Mouse (Mus musculus) intestine, embryonic 15.5 days (tissue): ENCODE data around the gene Tmco2. TPM values are rescaled to one million over a fixed set of nuclear protein-coding genes. Genes with fewer than 3 reads are reported as not detected.
A peak's percentile ranks its signal among the peaks of the same experiment; 100 is the strongest.
"Not testable (repeated sequence)": the region's sequence is repeated elsewhere in the genome, so short reads cannot be mapped to it uniquely, and the experiment has no call there.

Experiments
- ATAC-seq: fragments of 200-750 bp; cut with Nextera tagmentation; 2 replicates; pipeline ENCODE4 v1.8.0; 2017; ENCODE audit warnings: moderate TSS enrichment, moderate library complexity
- H3K27ac ChIP-seq: fragments of 300-500 bp; sonication (generic); 2 replicates; pipeline ENCODE4 v1.5.1; 2015; ENCODE audit warnings: mild to moderate bottlenecking, inconsistent platforms
- H3K27me3 ChIP-seq: fragments of 300-500 bp; sonication (generic); replicated peaks from 2 replicates; pipeline ENCODE4 v1.6.1; 2015; ENCODE audit warnings: inconsistent platforms
- H3K36me3 ChIP-seq: fragments of 300-500 bp; sonication (generic); 2 replicates; pipeline ENCODE4 v1.6.1; 2015; ENCODE audit warnings: inconsistent platforms
- H3K4me1 ChIP-seq: fragments of 300-500 bp; sonication (generic); replicated peaks from 2 replicates; pipeline ENCODE4 v1.6.1; 2015; ENCODE audit warnings: inconsistent platforms
- H3K4me2 ChIP-seq: fragments of 300-500 bp; sonication (generic); replicated peaks from 2 replicates; pipeline ENCODE4 v1.6.1; 2015; ENCODE audit warnings: mild to moderate bottlenecking, inconsistent platforms
- H3K4me3 ChIP-seq: fragments of 300-500 bp; sonication (generic); replicated peaks from 2 replicates; pipeline ENCODE4 v1.5.1; 2015; ENCODE audit warnings: inconsistent platforms
- H3K9ac ChIP-seq: fragments of 300-500 bp; sonication (generic); 2 replicates; pipeline ENCODE4 v1.6.1; 2015; ENCODE audit warnings: inconsistent platforms
- H3K9me3 ChIP-seq: fragments of 300-500 bp; sonication (generic); 2 replicates; pipeline ENCODE4 v1.6.1; 2016; ENCODE audit warnings: inconsistent platforms
- WGBS: fragments of 180-500 bp; shearing (Covaris S2); methylation state at CpG from one replicate; pipeline ENCODE4 v1.1.7; 2015; 5-methylcytosine and 5-hydroxymethylcytosine counted together
- polyA plus RNA-seq: library from polyadenylated mRNA; unstranded; fragments of >200 nt; fragmentation: Nextera tagmentation; extraction: Ambion mirVana; gene quantifications from 2 replicates; pipeline ENCODE4 v1.2.1, GENCODE M21; 2015

The Tmco2 gene
- not detected in 2 replicates for polyA plus RNA-seq

GRCm38 (mm10) chr4:121109126-121109525 lies at the start of gene Tmco2:
Tmco2 (minus strand) TSS chr4:121109226.
- H3K27me3 ChIP-seq = no peaks in the 10 kb centered on the region
- no peak for ATAC-seq
- no peak within 1 kb of the TSS for H3K27ac ChIP-seq
- no peak within 1 kb of the TSS for H3K4me2 ChIP-seq
- no peak within 1 kb of the TSS for H3K4me3 ChIP-seq
- H3K9ac ChIP-seq = no peak within 1 kb of the TSS
- no peaks in the 10 kb centered on the region for H3K36me3 ChIP-seq
- WGBS = 94% methylated on average over 2 of the region's 2 CpGs
- H3K9me3 ChIP-seq = no peaks in the 10 kb centered on the region
- H3K4me1 ChIP-seq = no peaks in the 10 kb centered on the region

- Histone ChIP-seq H3K4me2 (no peak overlapping the region), H3K4me1 (no peaks in the 10 kb centered on the region), H3K9ac (no peak overlapping the region), H3K36me3 (no peaks in the 10 kb centered on the region), H3K9me3 (no peaks in the 10 kb centered on the region), H3K27ac (no peak overlapping the region), H3K4me3 (no peak overlapping the region), H3K27me3 (no peaks in the 10 kb centered on the region)
- ATAC-seq = no peak
- WGBS = 84% methylated on average over 4 of the region's 4 CpGs
These were observed 5.7 kb downstream of the Tmco2 start for GRCm38 (mm10) chr4:121103304-121103703.

DNA sequence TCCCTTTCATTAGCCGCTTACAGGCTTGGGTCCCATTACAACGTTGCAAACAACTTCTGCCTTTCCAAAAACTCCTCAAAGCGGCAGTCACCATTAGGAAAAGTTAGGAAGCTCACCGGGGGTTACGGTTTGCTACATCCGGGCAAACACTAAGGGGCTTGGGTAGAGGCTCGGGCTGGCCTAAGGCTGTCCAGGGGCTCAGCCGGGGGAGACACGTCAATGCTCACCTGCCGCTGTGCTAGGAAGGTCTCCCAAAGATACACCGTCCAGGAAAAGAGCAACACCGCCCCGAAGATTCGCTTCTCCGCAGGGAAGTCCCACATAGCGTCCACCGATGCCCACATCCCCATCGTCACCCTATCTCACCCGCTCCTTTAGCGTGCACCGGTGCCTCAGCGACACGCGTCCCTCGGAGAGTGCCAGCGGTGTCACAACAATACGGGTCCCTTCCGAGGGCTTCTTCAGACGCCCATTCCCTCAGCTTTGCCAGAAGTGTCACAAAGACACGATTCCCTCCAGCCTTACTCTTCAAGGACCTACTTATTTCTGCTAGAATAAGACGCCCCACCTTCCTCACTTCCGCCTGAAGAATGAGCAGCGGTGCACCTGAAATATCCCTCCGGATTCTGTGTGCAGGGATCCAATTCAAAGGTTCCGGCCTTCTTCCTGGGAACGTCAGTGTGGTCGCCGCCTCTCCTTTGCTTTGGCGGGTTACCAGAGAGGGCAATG lies 11.2 kb downstream of the Tmco2 start, which contains the start of gene Zmpste24:
TSS of gene Zmpste24 (minus strand) at position 592 of the 729 bp plus-strand sequence.
- Histone ChIP-seq H3K9me3 (no peaks in the 10 kb centered on the region), H3K36me3 (peaks cover 11% of the 10 kb centered on the region; the same call in 1 of the 2 replicates), H3K4me3 (peak within 1 kb of the TSS; percentile 73), H3K4me2 (peak within 1 kb of the TSS; percentile 77), H3K4me1 (peaks cover 2% of the 10 kb centered on the region; the same call in 1 of the 2 replicates), H3K27ac (peak within 1 kb of the TSS; percentile 48), H3K27me3 (no peaks in the 10 kb centered on the region), H3K9ac (peak within 1 kb of the TSS; percentile 70)
- under 1% methylated on average over 39 of the region's 39 CpGs for WGBS
- ATAC-seq = peak; percentile 93

DNA sequence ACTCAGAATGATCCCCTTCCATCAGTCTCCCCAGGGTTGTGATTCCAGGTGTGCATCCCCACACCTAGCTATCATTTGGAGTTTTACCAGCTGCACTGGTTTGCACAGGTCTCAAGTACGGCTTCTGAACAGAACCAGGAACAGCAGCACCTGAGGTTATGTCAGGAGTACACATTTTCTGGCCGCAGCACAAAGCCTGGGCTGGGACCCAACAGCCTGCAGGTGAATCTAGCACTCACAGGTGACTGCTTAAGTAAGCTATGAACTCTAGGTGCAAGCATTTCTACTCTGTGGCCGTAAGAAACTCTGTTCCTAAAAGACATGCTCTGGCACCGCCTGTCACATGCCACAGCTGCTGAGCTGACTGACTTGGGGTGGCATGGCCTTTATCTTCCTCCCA lies 18.8 kb downstream of the Tmco2 start:
- Histone ChIP-seq H3K27ac (no peak overlapping the region), H3K27me3 (no peaks in the 10 kb centered on the region), H3K36me3 (peaks cover 18% of the 10 kb centered on the region), H3K9me3 (no peaks in the 10 kb centered on the region), H3K4me2 (no peak overlapping the region), H3K4me3 (no peak overlapping the region), H3K4me1 (no peaks in the 10 kb centered on the region), H3K9ac (no peak overlapping the region)
- WGBS = 84% methylated on average over 4 of the region's 4 CpGs
- ATAC-seq = no peak

GRCm38 (mm10) chr4:121088696-121089095 lies 20.3 kb downstream of the Tmco2 start:
- H3K27ac ChIP-seq = no peak overlapping the region
- H3K9me3 ChIP-seq = no peaks in the 10 kb centered on the region
- no peaks in the 10 kb centered on the region for H3K27me3 ChIP-seq
- no peak overlapping the region for H3K9ac ChIP-seq
- H3K4me2 ChIP-seq = no peak overlapping the region
- no peak overlapping the region for H3K4me3 ChIP-seq
- H3K36me3 ChIP-seq = peaks cover 16% of the 10 kb centered on the region
- no peaks in the 10 kb centered on the region for H3K4me1 ChIP-seq
- 85% methylated on average over 2 of the region's 2 CpGs for WGBS
- ATAC-seq = no peak

GRCm38 (mm10) chr4:121084506-121084905 lies 24.5 kb downstream of the Tmco2 start:
- Histone ChIP-seq H3K27ac (no peak overlapping the region), H3K4me1 (no peaks in the 10 kb centered on the region), H3K9me3 (no peaks in the 10 kb centered on the region), H3K9ac (no peak overlapping the region), H3K27me3 (no peaks in the 10 kb centered on the region), H3K4me2 (no peak overlapping the region), H3K36me3 (peaks cover 19% of the 10 kb centered on the region), H3K4me3 (no peak overlapping the region)
- ATAC-seq = no peak

DNA sequence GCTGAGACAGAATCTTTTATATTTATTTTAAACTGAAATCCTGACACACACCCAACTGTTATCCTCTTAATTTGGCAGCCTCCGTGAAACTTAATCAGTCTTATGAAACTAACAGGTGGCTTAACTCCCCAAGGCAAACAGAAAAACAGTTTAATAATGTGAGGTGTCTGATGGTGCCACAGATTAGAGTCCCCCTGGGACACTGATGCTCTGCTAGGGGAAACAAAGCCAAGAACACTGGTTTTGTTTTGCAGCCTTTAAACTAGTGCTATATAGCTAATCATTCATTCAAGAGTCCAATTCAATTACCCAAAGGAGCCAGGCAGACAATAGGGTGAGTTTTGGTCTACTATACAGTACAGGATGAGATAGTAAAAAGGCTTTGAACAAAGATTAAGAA lies 28.6 kb downstream of the Tmco2 start:
- no peaks in the 10 kb centered on the region for H3K9me3 ChIP-seq

GRCm38 (mm10) chr4:121077915-121078646 lies 30.9 kb downstream of the Tmco2 start:
- Histone ChIP-seq H3K4me2 (no peak overlapping the region), H3K9ac (no peak overlapping the region), H3K9me3 (no peaks in the 10 kb centered on the region), H3K27ac (no peak overlapping the region), H3K4me1 (no peaks in the 10 kb centered on the region), H3K27me3 (no peaks in the 10 kb centered on the region), H3K4me3 (no peak overlapping the region), H3K36me3 (0 out of 2 replicates have a peak, but pooled peaks cover 7% of the 10 kb centered on the region)
- WGBS = 59% methylated on average over 3 of the region's 3 CpGs
- no peak for ATAC-seq

More for the DNA sequence above, 28.6 kb downstream of the Tmco2 start:
- H3K4me3 ChIP-seq = no peak overlapping the region
- peaks cover 14% of the 10 kb centered on the region; the same call in 1 of the 2 replicates for H3K36me3 ChIP-seq
- H3K27me3 ChIP-seq = no peaks in the 10 kb centered on the region
- no peaks in the 10 kb centered on the region for H3K4me1 ChIP-seq
- no peak overlapping the region for H3K9ac ChIP-seq
- no peak overlapping the region for H3K27ac ChIP-seq
- 81% methylated on average over 1 of the region's 1 CpGs for WGBS
- no peak overlapping the region for H3K4me2 ChIP-seq
- ATAC-seq = no peak

GRCm38 (mm10) chr4:121074250-121074649 lies 34.8 kb downstream of the Tmco2 start:
- H3K27me3 ChIP-seq = no peaks in the 10 kb centered on the region
- H3K9ac ChIP-seq = no peak overlapping the region
- H3K4me1 ChIP-seq = no peaks in the 10 kb centered on the region
- no peaks in the 10 kb centered on the region for H3K9me3 ChIP-seq
- ATAC-seq = no peak
- H3K4me2 ChIP-seq = no peak overlapping the region
- H3K36me3 ChIP-seq = no peaks in the 10 kb centered on the region
- no peak overlapping the region for H3K27ac ChIP-seq
- 85% methylated on average over 4 of the region's 4 CpGs for WGBS
- no peak overlapping the region for H3K4me3 ChIP-seq

DNA sequence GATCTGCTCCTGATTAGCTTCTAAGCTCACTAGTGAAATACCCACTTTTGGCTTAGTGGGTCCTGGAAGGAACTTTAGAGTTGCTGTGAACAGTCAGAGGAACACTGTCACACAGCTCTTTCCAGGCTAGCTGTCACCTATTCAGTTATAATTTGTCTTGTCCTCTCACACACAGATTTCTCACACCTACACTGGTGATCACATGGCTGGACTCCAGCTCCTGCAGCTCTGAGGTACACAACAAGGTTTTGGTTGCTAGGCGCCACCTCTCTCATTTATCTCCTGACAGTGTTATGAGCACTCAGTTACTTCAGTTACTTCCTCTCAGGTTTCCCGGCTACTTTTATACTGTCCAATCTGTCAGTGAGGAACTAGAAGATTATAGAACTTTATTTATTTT lies 43.7 kb downstream of the Tmco2 start:
- H3K27ac ChIP-seq = no peak overlapping the region
- no peak overlapping the region for H3K9ac ChIP-seq
- H3K4me2 ChIP-seq = no peak overlapping the region
- H3K4me3 ChIP-seq = no peak overlapping the region
- ATAC-seq = no peak
- 70% methylated on average over 2 of the region's 2 CpGs for whole genome bisulfite sequencing
- no peaks in the 10 kb centered on the region for H3K4me1 ChIP-seq
- H3K9me3 ChIP-seq = no peaks in the 10 kb centered on the region
- H3K36me3 ChIP-seq = 0 out of 2 replicates have a peak, but pooled peaks cover 4% of the 10 kb centered on the region
- H3K27me3 ChIP-seq = no peaks in the 10 kb centered on the region

DNA sequence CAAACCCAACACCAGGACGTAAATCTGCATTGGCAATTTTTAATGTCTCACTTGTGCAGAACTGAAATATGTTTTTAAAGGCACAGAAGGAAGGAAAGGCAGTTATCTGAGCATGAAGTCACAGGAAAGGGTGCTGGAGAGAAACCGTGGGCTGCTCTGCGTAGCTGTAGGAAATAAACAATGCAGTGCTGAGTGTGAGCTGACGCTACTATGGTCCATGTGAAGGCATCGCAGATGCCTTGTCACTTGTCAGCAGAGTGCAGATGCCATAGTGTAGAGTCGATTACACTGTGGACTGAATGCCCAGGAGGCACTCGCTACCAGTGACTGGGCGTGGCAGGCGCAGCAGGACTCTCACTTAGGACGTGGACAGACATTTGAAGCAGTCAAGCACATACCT lies 49.8 kb downstream of the Tmco2 start:
- not testable (repeated sequence) for ATAC-seq, H3K4me1 ChIP-seq, H3K4me3 ChIP-seq, H3K9me3 ChIP-seq, H3K36me3 ChIP-seq, H3K4me2 ChIP-seq, H3K9ac ChIP-seq, H3K27me3 ChIP-seq, H3K27ac ChIP-seq
- WGBS = 86% methylated on average over 10 of the region's 10 CpGs

- no peak for ATAC-seq
- Histone ChIP-seq H3K27me3 (peaks cover 10% of the 10 kb centered on the region; the same call in 1 of the 2 replicates), H3K4me1 (0 out of 2 replicates have a peak, but pooled peaks cover 2% of the 10 kb centered on the region), H3K27ac (no peak overlapping the region), H3K9ac (no peak overlapping the region), H3K4me3 (no peak overlapping the region), H3K9me3 (no peaks in the 10 kb centered on the region), H3K4me2 (no peak overlapping the region), H3K36me3 (no peaks in the 10 kb centered on the region)
- 48% methylated on average over 2 of the region's 2 CpGs for WGBS
These were observed 52.0 kb downstream of the Tmco2 start for GRCm38 (mm10) chr4:121057032-121057431.
